Mouse (Mus musculus): ENCODE measurements around the gene Snap47.

Snap47 gene

GRCm38 (mm10) chr11:59423010-59423588, 27.9 kb downstream of the Snap47 start:
- no peak for DNase-seq (ENCODE audit: low spot score in 2 of 2)

GRCm38 (mm10) chr11:59421967-59422366, 29.0 kb downstream of the Snap47 start:
- DNase-seq (ENCODE audit: low spot score in 2 of 2) = no peak

- DNase-seq (ENCODE audit: low spot score in 2 of 2) = no peak
Observed at GRCm38 (mm10) chr11:59421436-59421835, 29.6 kb downstream of the Snap47 start.

- DNase-seq (ENCODE audit: low spot score in 2 of 2) = no peak
Observed at GRCm38 (mm10) chr11:59418708-59419107, 32.3 kb downstream of the Snap47 start.

GRCm38 (mm10) chr11:59412999-59413863, 37.8 kb downstream of the Snap47 start:
- no peak for DNase-seq (ENCODE audit: low spot score in 2 of 2)

GRCm38 (mm10) chr11:59412058-59412457, 38.9 kb downstream of the Snap47 start:
- DNase-seq (ENCODE audit: low spot score in 2 of 2) = no peak

DNA sequence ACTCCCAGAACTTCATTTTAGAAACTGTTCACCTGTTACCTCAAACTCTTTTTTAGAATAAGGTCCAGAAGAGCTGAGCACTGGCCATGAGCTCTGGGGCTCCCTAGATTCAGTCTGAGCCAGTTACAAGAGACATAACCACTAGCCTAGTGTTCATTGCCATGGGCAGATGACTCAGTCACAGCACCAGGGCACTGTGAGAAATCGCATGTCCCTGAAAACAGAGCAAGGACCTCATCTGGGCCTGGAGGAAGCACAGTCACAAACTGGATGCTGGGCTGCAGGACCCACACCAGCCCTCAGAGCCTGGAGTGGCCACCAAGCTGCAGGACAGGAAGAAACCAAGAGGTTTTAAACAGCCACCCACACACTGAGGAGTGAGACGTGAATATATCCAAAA, 40.1 kb downstream of the Snap47 start:
- DNase-seq (ENCODE audit: low spot score in 2 of 2) = no peak

- no peak for DNase-seq (ENCODE audit: low spot score in 2 of 2)
Observed at GRCm38 (mm10) chr11:59405761-59406160, 45.2 kb downstream of the Snap47 start.

- DNase-seq (ENCODE audit: low spot score in 2 of 2) = no peak
Observed at GRCm38 (mm10) chr11:59400876-59401275, 50.1 kb downstream of the Snap47 start.

DNA sequence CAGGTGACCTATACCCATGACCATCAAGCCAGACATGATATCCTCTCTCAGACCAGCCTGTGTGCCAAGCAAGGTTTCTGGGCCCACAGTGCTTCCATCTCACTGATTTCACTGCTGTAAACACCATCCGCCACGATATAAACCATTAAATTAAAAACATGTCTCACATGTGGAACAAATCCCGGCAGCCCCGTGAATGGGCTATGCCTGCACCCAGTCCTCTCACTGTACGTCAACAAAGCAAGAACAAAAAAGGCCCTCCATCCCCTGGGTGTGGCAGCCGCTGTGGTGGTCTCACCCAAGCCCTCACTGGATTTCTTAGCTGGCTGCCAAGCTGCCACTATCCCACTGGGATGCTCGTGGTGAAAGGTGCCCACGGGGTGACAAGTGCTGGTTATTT, 51.2 kb downstream of the Snap47 start:
- DNase-seq (ENCODE audit: low spot score in 2 of 2) = no peak

- no peak for DNase-seq (ENCODE audit: low spot score in 2 of 2)
Observed at GRCm38 (mm10) chr11:59397536-59398371, 53.2 kb downstream of the Snap47 start.

DNA sequence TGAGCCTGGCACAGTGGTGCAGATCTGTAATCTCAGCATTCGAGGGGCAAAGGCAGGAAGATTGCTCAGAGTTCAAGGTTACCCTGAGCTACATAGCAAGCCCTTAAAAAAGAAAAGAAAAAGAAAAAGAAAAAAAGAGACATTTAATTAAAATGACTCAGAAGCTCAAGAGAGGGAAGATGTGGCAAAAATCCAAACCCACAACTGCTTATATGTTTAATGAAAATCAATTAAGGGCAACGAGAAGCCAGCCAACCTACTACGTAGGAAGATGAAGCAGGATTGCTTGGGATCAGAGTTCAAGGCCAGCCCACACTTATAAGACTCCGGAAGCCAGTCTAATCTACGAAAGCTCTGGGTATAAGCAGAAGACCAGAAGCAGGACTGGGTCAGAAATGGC, 56.5 kb downstream of the Snap47 start:
- DNase-seq (ENCODE audit: low spot score in 2 of 2) = no peak

- peak; percentile 40 to 73 for DNase-seq (ENCODE audit: low spot score in 2 of 2)
Observed at GRCm38 (mm10) chr11:59393591-59393990, 57.4 kb downstream of the Snap47 start.

GRCm38 (mm10) chr11:59392300-59392699, 58.7 kb downstream of the Snap47 start:
- no peak for DNase-seq (ENCODE audit: low spot score in 2 of 2)

DNA sequence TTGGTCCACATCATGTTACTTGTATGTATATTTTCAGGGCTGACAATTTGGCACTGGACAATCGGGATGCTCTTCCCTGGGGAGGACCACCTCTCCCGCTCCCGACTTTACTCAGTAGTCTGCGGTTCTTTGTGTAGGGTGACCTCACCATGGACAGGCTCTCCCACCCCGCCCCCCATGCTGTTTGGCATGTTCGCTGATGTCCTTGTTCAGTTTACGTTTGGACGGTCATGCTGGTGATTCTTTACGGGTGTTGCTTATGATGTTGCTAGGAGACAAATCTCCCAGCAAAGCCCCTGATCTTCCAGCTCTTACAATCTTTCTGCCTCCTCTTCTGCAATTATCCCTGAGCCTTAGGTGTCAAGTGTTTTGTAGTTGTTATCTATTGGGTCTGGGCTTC, 60.5 kb downstream of the Snap47 start:
- no peak for DNase-seq (ENCODE audit: low spot score in 2 of 2)

- DNase-seq (ENCODE audit: low spot score in 2 of 2) = no peak
Observed at GRCm38 (mm10) chr11:59389617-59390016, 61.4 kb downstream of the Snap47 start.

GRCm38 (mm10) chr11:59388806-59389205, 62.2 kb downstream of the Snap47 start:
- no peak for DNase-seq (ENCODE audit: low spot score in 2 of 2)

- no peak for DNase-seq (ENCODE audit: low spot score in 2 of 2)
Observed at GRCm38 (mm10) chr11:59387471-59387870, 63.5 kb downstream of the Snap47 start.

DNA sequence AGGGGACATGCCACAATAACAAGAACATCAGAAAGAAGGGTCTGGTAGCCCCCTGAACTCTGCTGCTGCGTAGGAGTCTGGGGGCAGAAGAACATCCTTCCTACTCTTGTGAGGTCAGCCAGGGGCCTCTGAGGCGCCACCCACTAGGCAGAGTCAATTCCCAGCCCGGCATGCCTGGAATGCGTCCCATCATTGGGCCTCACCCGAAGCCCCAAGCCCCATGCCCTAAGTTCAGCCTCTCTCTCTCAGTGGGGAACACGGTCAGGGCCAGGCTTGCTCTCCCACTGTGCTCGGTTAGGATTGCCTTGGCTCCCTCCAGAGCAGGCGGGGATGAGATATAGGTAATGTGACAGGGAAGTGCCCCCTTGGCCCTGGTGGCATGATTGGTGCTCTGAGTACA, 65.9 kb downstream of the Snap47 start:
- no peak for DNase-seq (ENCODE audit: low spot score in 2 of 2)

DNA sequence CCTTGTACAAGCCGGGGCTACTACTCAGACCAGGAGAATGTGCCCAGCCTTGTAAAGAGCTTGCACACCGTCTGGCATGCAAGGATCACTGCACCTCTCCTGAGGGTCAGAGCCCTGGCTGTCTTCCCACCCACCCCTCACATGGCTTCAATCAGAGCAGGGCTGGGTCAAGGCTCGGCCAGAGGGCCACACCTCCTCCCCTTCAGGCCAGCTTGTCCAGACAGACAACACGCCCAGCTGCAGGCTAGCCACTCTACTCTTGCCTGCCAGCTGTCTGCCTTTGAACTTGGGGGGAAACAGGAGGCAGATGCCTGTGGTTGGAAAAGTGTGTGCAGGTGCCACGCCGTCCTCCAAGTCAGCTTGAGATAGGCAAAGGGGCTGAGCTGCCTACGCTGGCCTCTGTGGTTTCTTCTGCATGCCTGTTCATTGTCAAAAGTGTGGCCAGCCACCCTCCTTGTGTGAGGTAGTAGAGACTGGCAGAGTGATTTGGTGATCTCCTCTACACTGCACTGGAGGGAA, 66.5 kb downstream of the Snap47 start:
- DNase-seq (ENCODE audit: low spot score in 2 of 2) = no peak

- no peak for DNase-seq (ENCODE audit: low spot score in 2 of 2)
Observed at GRCm38 (mm10) chr11:59379547-59379946, 71.4 kb downstream of the Snap47 start.

DNA sequence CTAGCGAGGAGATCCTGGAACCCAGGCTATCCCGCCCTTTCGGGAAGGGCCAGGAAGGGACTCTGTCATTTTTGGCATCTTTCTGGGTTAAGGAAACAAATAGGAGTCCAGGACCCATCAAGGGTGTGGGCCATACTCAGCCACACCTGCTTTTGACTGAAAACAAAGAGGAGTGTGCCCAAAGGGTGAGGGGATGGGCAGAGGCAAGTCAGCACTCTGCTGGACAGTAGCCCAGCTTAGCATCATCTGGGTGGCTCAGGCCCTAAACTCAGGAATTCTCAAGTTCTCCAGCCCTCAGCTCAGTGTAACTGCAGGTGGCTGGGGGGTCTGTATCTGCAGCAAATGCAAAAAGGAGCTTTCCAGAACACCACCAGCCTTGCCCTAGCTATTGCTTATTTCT, 73.0 kb downstream of the Snap47 start:
- no peak for DNase-seq (ENCODE audit: low spot score in 2 of 2)

Measured in cerebellum, postnatal 4 days (tissue).